Mouse (Mus musculus) embryonic facial prominence, embryonic 14.5 days (tissue): ENCODE measurements around the gene Itm2a. TPM values are rescaled to one million over a fixed set of nuclear protein-coding genes. Genes with fewer than 3 reads are reported as not detected.

Experiments used
- ATAC-seq: fragments of 200-750 bp; cut with Nextera tagmentation; 2 replicates; pipeline ENCODE4 v1.8.0; 2017; ENCODE audit warnings: low read depth, moderate number of reproducible peaks, moderate TSS enrichment
- DNase-seq: peaks from one replicate; pipeline ENCODE4 v3.0.0-alpha.2; 2015; ENCODE audit warnings: low spot score
- H3K27ac ChIP-seq: fragments of 300-500 bp; sonication (generic); replicated peaks from 2 replicates; pipeline ENCODE4 v1.5.1; 2014; ENCODE audit warnings: low read depth, mild to moderate bottlenecking, low read length, moderate library complexity
- H3K27me3 ChIP-seq: fragments of 300-500 bp; sonication (generic); replicated peaks from 2 replicates; pipeline ENCODE4 v1.6.1; 2014; ENCODE audit warnings: low read length; ENCODE audit not compliant: control insufficient read depth, insufficient read depth
- H3K36me3 ChIP-seq: fragments of 300-500 bp; sonication (generic); 2 replicates; pipeline ENCODE4 v1.6.1; 2014; ENCODE audit warnings: low read length, mixed read lengths; ENCODE audit not compliant: control insufficient read depth, insufficient read depth
- H3K4me1 ChIP-seq: fragments of 300-500 bp; sonication (generic); 2 replicates; pipeline ENCODE4 v1.6.1; 2014; ENCODE audit warnings: antibody characterized with exemption, low read length; ENCODE audit not compliant: control insufficient read depth, insufficient read depth
- H3K4me2 ChIP-seq: fragments of 300-500 bp; sonication (generic); 2 replicates; pipeline ENCODE4 v1.6.1; 2014; ENCODE audit warnings: low read depth, mild to moderate bottlenecking, low read length, moderate library complexity, mixed read lengths
- H3K4me3 ChIP-seq: fragments of 300-500 bp; sonication (generic); 2 replicates; pipeline ENCODE4 v1.5.1; 2014; ENCODE audit warnings: low read depth, mild to moderate bottlenecking, low read length
- H3K9ac ChIP-seq: fragments of 300-500 bp; sonication (generic); 2 replicates; pipeline ENCODE4 v1.6.1; 2014; ENCODE audit warnings: low read depth, mild to moderate bottlenecking, low read length, moderate library complexity, mixed read lengths
- H3K9me3 ChIP-seq: fragments of 300-500 bp; sonication (generic); 2 replicates; pipeline ENCODE4 v1.6.1; 2016; ENCODE audit warnings: low read length; ENCODE audit not compliant: control insufficient read depth
- WGBS: fragments of 180-500 bp; shearing (Covaris S2); extraction: QIAGEN DNeasy Blood & Tissue Kit; methylation state at CpG from one replicate; pipeline ENCODE4 v1.1.7; 2014; 5-methylcytosine and 5-hydroxymethylcytosine counted together
- polyA plus RNA-seq: library from polyadenylated mRNA; unstranded; fragments of >200 nt; fragmentation: Nextera tagmentation; extraction: Ambion mirVana; gene quantifications from 2 replicates; pipeline ENCODE4 v1.2.1, GENCODE M21; 2014

Gene Itm2a
- 2,138 and 2,216 TPM in 2 replicates for polyA plus RNA-seq

DNA sequence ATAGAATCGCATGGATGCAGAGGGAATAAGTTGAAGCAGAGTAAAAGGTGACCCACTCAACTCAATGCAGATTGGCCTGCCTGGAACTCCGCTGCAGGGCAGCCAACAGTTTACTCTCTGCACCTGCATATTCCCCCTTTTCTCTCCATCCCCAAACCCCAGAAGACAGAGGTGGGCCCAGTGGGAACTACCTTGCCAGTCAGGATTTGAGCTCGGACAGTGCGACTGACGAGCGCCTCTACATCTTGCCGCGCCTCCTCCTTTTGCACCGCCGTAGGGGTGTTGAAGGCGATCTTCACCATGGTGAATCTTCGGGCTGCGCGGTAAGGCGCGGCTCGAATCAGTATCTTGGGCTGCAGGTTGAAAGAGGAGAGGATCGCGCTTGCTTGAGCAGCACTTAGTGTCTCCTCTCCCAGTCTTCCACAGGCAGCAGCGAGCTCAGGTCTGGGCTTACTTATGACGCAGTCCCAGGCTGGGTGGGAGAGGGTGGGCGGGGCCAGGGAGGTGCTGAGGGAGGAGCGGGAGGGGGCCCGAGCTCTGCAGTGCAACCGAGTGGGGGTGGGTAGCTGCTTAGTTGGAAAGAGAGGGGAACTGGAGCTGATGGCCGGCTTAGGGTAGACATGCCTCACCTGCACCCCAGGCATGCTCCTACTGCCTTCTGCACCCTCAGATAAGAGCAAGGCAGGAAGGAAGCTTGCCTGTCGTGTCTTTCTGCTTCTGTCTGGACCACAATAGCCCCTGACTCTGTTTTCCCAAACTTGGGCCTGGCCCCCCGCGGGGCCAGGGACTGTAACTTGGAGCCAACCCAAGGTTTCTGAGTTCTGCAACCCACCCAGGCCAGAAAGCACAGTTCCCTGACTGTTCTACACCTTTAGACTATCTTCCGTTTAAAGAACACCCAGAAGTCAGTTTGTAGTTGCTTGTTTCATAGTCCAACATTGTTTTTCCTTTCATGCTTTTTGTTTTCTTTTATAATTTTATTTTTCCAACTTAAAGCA is at the start of gene Itm2a:
TSS of gene Itm2a (minus strand) at position 462 of the 998 bp plus-strand sequence.
- peak within 1 kb of the TSS; percentile 59 for H3K4me3 ChIP-seq
- no peaks in the 10 kb centered on the region for H3K4me1 ChIP-seq
- peak within 1 kb of the TSS; percentile 89 for H3K27ac ChIP-seq
- no peaks in the 10 kb centered on the region; the same call in 1 of the 2 replicates for H3K27me3 ChIP-seq
- peak; percentile 90 for DNase-seq
- 17% methylated on average over 27 of the region's 30 CpGs for WGBS
- H3K4me2 ChIP-seq, result peak within 1 kb of the TSS; percentile 47
- ATAC-seq, result peak; percentile 96
- H3K9me3 ChIP-seq, result no peaks in the 10 kb centered on the region
- H3K9ac ChIP-seq, result peak within 1 kb of the TSS; percentile 78
- peaks cover 8% of the 10 kb centered on the region; the same call in 1 of the 2 replicates for H3K36me3 ChIP-seq

DNA sequence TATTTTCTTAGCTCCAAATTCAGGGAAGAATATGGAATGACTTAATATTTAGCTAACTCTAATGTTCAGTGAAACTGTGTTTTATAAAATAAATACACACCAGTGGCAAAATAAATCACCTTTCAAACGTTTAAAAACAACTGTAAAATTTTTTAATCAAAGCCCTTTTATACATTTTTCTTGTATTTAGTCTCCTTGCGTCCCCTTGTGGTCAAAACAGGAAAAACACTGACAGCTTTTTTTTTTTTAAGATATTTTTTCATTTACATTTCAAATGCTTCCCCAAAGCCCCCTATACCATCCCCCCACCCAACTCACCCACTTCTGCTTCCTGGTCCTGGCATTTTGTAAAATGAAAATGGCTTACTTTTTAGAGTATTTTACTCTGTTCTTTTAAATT is 32.7 kb upstream of the Itm2a start:
- WGBS, result 6% methylated on average over 2 of the region's 2 CpGs
- Histone ChIP-seq H3K4me2 (no peak overlapping the region), H3K4me1 (no peaks in the 10 kb centered on the region), H3K27me3 (no peaks in the 10 kb centered on the region), H3K36me3 (no peaks in the 10 kb centered on the region), H3K27ac (no peak overlapping the region), H3K9me3 (no peaks in the 10 kb centered on the region), H3K9ac (no peak overlapping the region), H3K4me3 (no peak overlapping the region)
- ATAC-seq, result no peak
- no peak for DNase-seq

DNA sequence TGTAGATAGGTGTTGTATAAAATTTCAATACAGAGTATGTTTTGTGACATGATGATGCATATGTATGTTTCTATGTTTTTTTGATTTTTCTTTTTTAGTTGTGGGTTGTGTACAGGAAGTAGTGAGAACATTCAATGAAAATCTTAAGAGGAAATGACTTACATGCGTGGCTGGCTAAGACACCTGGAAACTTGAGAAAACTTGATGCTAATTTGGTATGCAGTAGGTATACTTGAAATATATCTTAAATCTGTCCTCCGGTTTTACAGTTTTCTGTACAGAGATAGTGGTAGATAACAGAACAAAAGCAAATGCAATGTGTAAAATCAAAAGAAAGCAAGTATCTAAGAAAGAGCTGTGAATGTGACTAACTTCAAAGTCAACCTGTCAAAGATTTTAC is 18.1 kb upstream of the Itm2a start:
- Histone ChIP-seq H3K27ac (no peak overlapping the region), H3K27me3 (no peaks in the 10 kb centered on the region), H3K36me3 (no peaks in the 10 kb centered on the region), H3K4me3 (no peak overlapping the region), H3K4me1 (no peaks in the 10 kb centered on the region), H3K4me2 (no peak overlapping the region), H3K9me3 (no peaks in the 10 kb centered on the region), H3K9ac (no peak overlapping the region)
- DNase-seq (no peak), ATAC-seq (no peak)
- WGBS, result 74% methylated on average over 2 of the region's 2 CpGs

DNA sequence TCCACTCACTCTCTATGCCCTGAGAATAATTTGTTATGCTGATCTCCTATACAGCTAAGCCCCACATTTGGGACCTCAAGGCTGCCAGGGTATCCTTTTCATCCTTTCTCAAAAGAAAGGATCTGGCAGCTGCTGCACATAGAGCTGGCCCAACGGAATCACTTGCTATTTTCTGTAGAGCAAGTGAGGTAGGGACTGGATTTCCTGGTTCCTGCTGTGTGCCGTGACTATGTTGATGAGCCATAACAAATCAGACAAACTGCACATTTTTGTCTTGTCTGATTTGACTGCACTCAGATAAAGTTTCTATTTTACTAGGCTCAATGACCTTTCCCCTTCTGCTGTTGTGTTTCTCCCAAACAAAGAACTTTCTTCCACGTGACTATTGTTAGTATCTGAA is 14.2 kb upstream of the Itm2a start:
- Histone ChIP-seq H3K4me3 (no peak overlapping the region), H3K36me3 (no peaks in the 10 kb centered on the region), H3K9ac (no peak overlapping the region), H3K27me3 (no peaks in the 10 kb centered on the region), H3K27ac (no peak overlapping the region), H3K4me1 (no peaks in the 10 kb centered on the region), H3K9me3 (no peaks in the 10 kb centered on the region), H3K4me2 (no peak overlapping the region)
- WGBS, result 39% methylated on average over 3 of the region's 3 CpGs
- DNase-seq, result peak; percentile 58
- peak; percentile 57; the same call in 1 of the 2 replicates for ATAC-seq

DNA sequence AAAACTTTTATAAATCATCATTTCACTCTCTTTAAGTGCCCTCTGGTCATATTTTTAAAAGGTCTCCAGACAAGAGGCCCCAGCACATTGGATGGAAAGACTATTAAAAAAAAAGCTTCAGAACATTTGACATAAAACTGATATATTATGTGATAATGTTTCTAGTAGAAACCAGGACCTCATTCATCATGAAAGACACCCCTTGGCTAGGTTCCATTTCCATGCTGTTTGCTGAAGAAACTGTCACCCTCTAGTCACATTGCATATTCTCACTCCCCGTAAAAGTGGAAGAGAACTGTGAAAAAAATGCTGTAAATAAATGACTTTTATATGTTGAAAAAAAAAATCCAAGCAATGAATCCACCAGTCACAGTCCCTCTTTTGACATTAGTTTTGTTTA is 12.8 kb upstream of the Itm2a start:
- Histone ChIP-seq H3K27ac (no peak overlapping the region), H3K4me3 (no peak overlapping the region), H3K4me1 (no peaks in the 10 kb centered on the region), H3K9me3 (no peaks in the 10 kb centered on the region), H3K27me3 (no peaks in the 10 kb centered on the region), H3K36me3 (no peaks in the 10 kb centered on the region), H3K9ac (no peak overlapping the region), H3K4me2 (no peak overlapping the region)
- WGBS, result 83% methylated on average over 1 of the region's 1 CpGs
- ATAC-seq, result no peak
- no peak for DNase-seq

DNA sequence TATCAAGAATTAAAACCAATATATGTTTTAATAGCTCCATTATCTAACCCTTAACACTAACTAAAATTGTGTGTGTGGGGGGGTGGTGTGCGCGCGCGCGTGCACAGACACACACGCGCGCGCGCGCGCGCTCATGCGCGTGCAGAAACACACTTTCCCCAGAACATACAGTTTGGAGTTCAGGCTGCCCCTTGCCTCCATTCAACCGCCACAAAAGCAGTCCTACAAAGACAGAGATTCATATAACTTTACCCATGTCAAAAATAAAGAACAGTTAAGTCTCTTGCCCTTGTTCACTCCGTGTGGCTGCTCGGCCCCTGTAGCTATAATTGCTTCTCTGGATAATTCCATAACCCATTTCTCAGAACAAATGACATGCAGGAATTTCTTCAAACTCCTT is 695 bp downstream of the Itm2a start:
- Histone ChIP-seq H3K27me3 (no peaks in the 10 kb centered on the region; the same call in 1 of the 2 replicates), H3K36me3 (peaks cover 8% of the 10 kb centered on the region; the same call in 1 of the 2 replicates), H3K4me3 (peak overlapping the region; percentile 59), H3K4me2 (peak overlapping the region; percentile 47), H3K9ac (peak overlapping the region; percentile 78), H3K9me3 (no peaks in the 10 kb centered on the region), H3K4me1 (no peaks in the 10 kb centered on the region), H3K27ac (peak overlapping the region; percentile 89)
- ATAC-seq (0 out of 2 replicates have a peak, but pooled peaks have one; percentile 8), DNase-seq (peak; percentile 59)
- WGBS, result 28% methylated on average over 18 of the region's 18 CpGs

DNA sequence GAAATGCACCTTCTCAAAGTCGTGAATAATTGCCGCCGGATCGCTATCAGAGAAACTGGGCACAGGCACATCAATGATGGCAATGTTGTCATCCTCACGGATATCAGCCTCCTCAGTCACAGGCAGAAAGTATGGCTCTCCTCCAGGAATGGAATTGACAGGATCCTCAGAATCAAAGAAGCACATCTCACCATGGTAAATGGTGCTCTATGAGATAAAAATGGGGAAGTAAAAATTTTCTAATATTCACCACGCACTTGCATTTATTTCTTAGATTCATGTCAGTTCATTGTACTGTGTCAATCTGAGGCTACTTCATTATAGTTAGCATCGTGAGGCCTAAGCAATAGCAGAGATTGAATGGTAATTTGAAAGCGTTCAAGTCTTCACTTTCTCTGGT is 4.1 kb downstream of the Itm2a start:
- Histone ChIP-seq H3K4me2 (no peak overlapping the region), H3K9ac (no peak overlapping the region), H3K4me1 (no peaks in the 10 kb centered on the region), H3K27ac (no peak overlapping the region), H3K4me3 (no peak overlapping the region), H3K9me3 (no peaks in the 10 kb centered on the region), H3K36me3 (peaks cover 8% of the 10 kb centered on the region; the same call in 1 of the 2 replicates), H3K27me3 (no peaks in the 10 kb centered on the region)
- WGBS, result 86% methylated on average over 8 of the region's 8 CpGs
- ATAC-seq (no peak), DNase-seq (no peak)

DNA sequence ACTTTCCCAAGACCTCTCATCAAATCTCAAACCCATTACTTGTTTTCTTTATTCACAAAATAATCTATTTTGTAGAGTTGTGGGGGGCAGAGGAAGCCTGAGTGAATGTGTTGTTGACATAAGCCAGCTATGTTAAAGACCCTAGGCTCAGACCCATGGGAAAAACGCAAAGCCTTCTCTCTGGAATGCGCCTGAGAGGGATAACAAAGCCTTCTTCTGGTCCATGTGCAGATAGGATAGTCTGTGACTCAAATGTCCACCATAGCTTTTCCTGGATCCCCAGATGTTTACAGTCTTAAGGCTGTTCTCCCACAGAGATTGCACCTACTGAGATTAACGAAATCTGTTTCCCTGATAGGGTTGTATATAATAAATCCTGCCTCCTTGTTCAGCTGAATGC is 9.9 kb downstream of the Itm2a start:
- no peak for ATAC-seq
- Histone ChIP-seq H3K9ac (no peak overlapping the region), H3K27me3 (no peaks in the 10 kb centered on the region), H3K36me3 (no peaks in the 10 kb centered on the region), H3K4me1 (no peaks in the 10 kb centered on the region), H3K27ac (no peak overlapping the region), H3K9me3 (no peaks in the 10 kb centered on the region), H3K4me2 (no peak overlapping the region), H3K4me3 (no peak overlapping the region)
- DNase-seq, result no peak
- 53% methylated on average over 3 of the region's 3 CpGs for WGBS
